Mouse (Mus musculus): Measurements from ENCODE around the gene Nsd2. TPM values are rescaled to one million over a fixed set of nuclear protein-coding genes. Genes with fewer than 3 reads are reported as not detected.
A peak's percentile ranks its signal among the peaks of the same experiment; 100 is the strongest.

Nsd2 gene
- polyA plus RNA-seq, 1 experiment: 7.6 TPM

GRCm38 (mm10) chr5:33803337-33803736, 17.2 kb upstream of the Nsd2 start:
- no peak overlapping the region for H3K27ac ChIP-seq (ENCODE audit: insufficient read depth, low read length)
- H3K4me3 ChIP-seq (ENCODE audit: extremely low read depth, insufficient read depth, insufficient read length): no peak overlapping the region
- DNase-seq (ENCODE audit: low read depth in 1 of 2, low spot score in 2 of 2): no peak
- 92% methylated on average over 2 of the region's 2 CpGs for WGBS
- TF ChIP-seq POLR2A (IDR thresholded peaks at IDR 0.05; ENCODE audit: low read depth, low read length) (no peak), CTCF (IDR thresholded peaks at IDR 0.05; ENCODE audit: extremely low read depth, insufficient read depth, insufficient read length, insufficient replicate concordance) (no peak)
- H3K27me3 ChIP-seq (ENCODE audit: control insufficient read depth, insufficient read depth, low read length): no peaks in the 10 kb centered on the region
- H3K4me1 ChIP-seq (ENCODE audit: control insufficient read depth, insufficient read depth, insufficient read length): no peaks in the 10 kb centered on the region
- H3K36me3 ChIP-seq (ENCODE audit: control insufficient read depth, insufficient read depth, low read length): no peaks in the 10 kb centered on the region

- no peaks in the 10 kb centered on the region for H3K4me1 ChIP-seq (ENCODE audit: control insufficient read depth, insufficient read depth, insufficient read length)
- no peak for TF ChIP-seq CTCF (IDR thresholded peaks at IDR 0.05; ENCODE audit: extremely low read depth, insufficient read depth, insufficient read length, insufficient replicate concordance)
- TF ChIP-seq POLR2A (IDR thresholded peaks at IDR 0.05; ENCODE audit: low read depth, low read length): no peak
- no peaks in the 10 kb centered on the region for H3K27me3 ChIP-seq (ENCODE audit: control insufficient read depth, insufficient read depth, low read length)
- WGBS: 87% methylated on average over 4 of the region's 4 CpGs
- H3K4me3 ChIP-seq (ENCODE audit: extremely low read depth, insufficient read depth, insufficient read length): no peak overlapping the region
- no peak for DNase-seq (ENCODE audit: low read depth in 1 of 2, low spot score in 2 of 2)
- H3K36me3 ChIP-seq (ENCODE audit: control insufficient read depth, insufficient read depth, low read length): no peaks in the 10 kb centered on the region
- H3K27ac ChIP-seq (ENCODE audit: insufficient read depth, low read length): no peak overlapping the region
These were observed 9.0 kb upstream of the Nsd2 start for GRCm38 (mm10) chr5:33811519-33811918.

GRCm38 (mm10) chr5:33816008-33816725, 4.4 kb upstream of the Nsd2 start:
- TF ChIP-seq POLR2A (IDR thresholded peaks at IDR 0.05; ENCODE audit: low read depth, low read length) (no peak), CTCF (IDR thresholded peaks at IDR 0.05; ENCODE audit: extremely low read depth, insufficient read depth, insufficient read length, insufficient replicate concordance) (no peak)
- no peak overlapping the region for H3K27ac ChIP-seq (ENCODE audit: insufficient read depth, low read length)
- H3K4me3 ChIP-seq (ENCODE audit: extremely low read depth, insufficient read depth, insufficient read length): no peak overlapping the region
- no peaks in the 10 kb centered on the region for H3K36me3 ChIP-seq (ENCODE audit: control insufficient read depth, insufficient read depth, low read length)
- WGBS: 81% methylated on average over 6 of the region's 6 CpGs
- no peaks in the 10 kb centered on the region; the same call in none of the 2 replicates for H3K4me1 ChIP-seq (ENCODE audit: control insufficient read depth, insufficient read depth, insufficient read length)
- H3K27me3 ChIP-seq (ENCODE audit: control insufficient read depth, insufficient read depth, low read length): no peaks in the 10 kb centered on the region
- DNase-seq (ENCODE audit: low read depth in 1 of 2, low spot score in 2 of 2): no peak

- Histone ChIP-seq H3K36me3 (ENCODE audit: control insufficient read depth, insufficient read depth, low read length) (no peaks in the 10 kb centered on the region), H3K27me3 (ENCODE audit: control insufficient read depth, insufficient read depth, low read length) (no peaks in the 10 kb centered on the region), H3K4me1 (ENCODE audit: control insufficient read depth, insufficient read depth, insufficient read length) (peaks cover 2% of the 10 kb centered on the region), H3K4me3 (ENCODE audit: extremely low read depth, insufficient read depth, insufficient read length) (no peak overlapping the region), H3K27ac (ENCODE audit: insufficient read depth, low read length) (no peak overlapping the region)
- TF ChIP-seq CTCF (IDR thresholded peaks at IDR 0.05; ENCODE audit: extremely low read depth, insufficient read depth, insufficient read length, insufficient replicate concordance) (no peak), POLR2A (IDR thresholded peaks at IDR 0.05; ENCODE audit: low read depth, low read length) (no peak)
- WGBS: 85% methylated on average over 5 of the region's 5 CpGs
- no peak for DNase-seq (ENCODE audit: low read depth in 1 of 2, low spot score in 2 of 2)
These were observed 2.4 kb upstream of the Nsd2 start for GRCm38 (mm10) chr5:33818104-33818503.

GRCm38 (mm10) chr5:33819141-33819875, 1.2 kb upstream of the Nsd2 start:
- peak in 1 of 2 experiments; percentile 3 for DNase-seq (ENCODE audit: low read depth in 1 of 2, low spot score in 2 of 2)
- WGBS: 33% methylated on average over 9 of the region's 9 CpGs
- Histone ChIP-seq H3K4me3 (ENCODE audit: extremely low read depth, insufficient read depth, insufficient read length) (peak overlapping the region; percentile 100), H3K4me1 (ENCODE audit: control insufficient read depth, insufficient read depth, insufficient read length) (peaks cover 2% of the 10 kb centered on the region), H3K27ac (ENCODE audit: insufficient read depth, low read length) (peak overlapping the region; percentile 50; the same call in 1 of the 2 replicates), H3K36me3 (ENCODE audit: control insufficient read depth, insufficient read depth, low read length) (no peaks in the 10 kb centered on the region), H3K27me3 (ENCODE audit: control insufficient read depth, insufficient read depth, low read length) (no peaks in the 10 kb centered on the region)
- no peak for TF ChIP-seq POLR2A (IDR thresholded peaks at IDR 0.05; ENCODE audit: low read depth, low read length)

GRCm38 (mm10) chr5:33820733-33821621, 452 bp downstream of the Nsd2 start:
- TF ChIP-seq CTCF (IDR thresholded peaks at IDR 0.05; ENCODE audit: extremely low read depth, insufficient read depth, insufficient read length, insufficient replicate concordance) (no peak), POLR2A (IDR thresholded peaks at IDR 0.05; ENCODE audit: low read depth, low read length) (no peak)
- Histone ChIP-seq H3K27ac (ENCODE audit: insufficient read depth, low read length) (peak overlapping the region; percentile 79), H3K36me3 (ENCODE audit: control insufficient read depth, insufficient read depth, low read length) (no peaks in the 10 kb centered on the region), H3K4me3 (ENCODE audit: extremely low read depth, insufficient read depth, insufficient read length) (peak overlapping the region; percentile 100), H3K27me3 (ENCODE audit: control insufficient read depth, insufficient read depth, low read length) (no peaks in the 10 kb centered on the region), H3K4me1 (ENCODE audit: control insufficient read depth, insufficient read depth, insufficient read length) (peaks cover 2% of the 10 kb centered on the region)
- under 1% methylated on average over 116 of the region's 121 CpGs for WGBS
- DNase-seq (ENCODE audit: low read depth in 1 of 2, low spot score in 2 of 2): peak in 1 of 2 experiments; percentile 28
